Mouse (Mus musculus) embryo, embryonic 11.5 days (tissue): ENCODE measurements around the gene Zfp809.
"Not testable (repeated sequence)": the region's sequence is repeated elsewhere in the genome, so short reads cannot be mapped to it uniquely, and the experiment has no call there.

Experiments
- DNase-seq: peaks from one replicate; pipeline ENCODE4 v3.0.0-alpha.2; 2012; ENCODE audit warnings: low read depth, low spot score

Zfp809 gene

GRCm38 (mm10) chr9:22225581-22226388 lies at the start of gene Zfp809:
Gene Zfp809 (plus strand): TSS chr9:22225714.
- peak; percentile 97 for DNase-seq

- peak; percentile 42 for DNase-seq
These were observed 37.4 kb upstream of the Zfp809 start, which contains the start of gene Zfp872 for GRCm38 (mm10) chr9:22188025-22188611. Gene Zfp872 (plus strand): TSS chr9:22188090.

- DNase-seq, result no peak
These were observed 29.1 kb upstream of the Zfp809 start for GRCm38 (mm10) chr9:22196412-22196811.

GRCm38 (mm10) chr9:22213785-22214194 lies 11.7 kb upstream of the Zfp809 start:
- DNase-seq, result no peak

- DNase-seq, result no peak
These were observed 11.0 kb upstream of the Zfp809 start for GRCm38 (mm10) chr9:22214549-22214948.

GRCm38 (mm10) chr9:22216705-22217104 lies 8.8 kb upstream of the Zfp809 start:
- DNase-seq, result no peak

- DNase-seq, result no peak
These were observed 7.5 kb upstream of the Zfp809 start for GRCm38 (mm10) chr9:22217858-22218493.

- no peak for DNase-seq
These were observed 1.4 kb upstream of the Zfp809 start for GRCm38 (mm10) chr9:22224066-22224465.

- DNase-seq, result peak; percentile 19
These were observed 694 bp upstream of the Zfp809 start for GRCm38 (mm10) chr9:22224536-22225503.

- DNase-seq, result not testable (repeated sequence)
These were observed 817 bp downstream of the Zfp809 start for GRCm38 (mm10) chr9:22226389-22226673.

- DNase-seq, result no peak
These were observed 1.3 kb downstream of the Zfp809 start for GRCm38 (mm10) chr9:22226846-22227245.

- no peak for DNase-seq
These were observed 4.0 kb downstream of the Zfp809 start for GRCm38 (mm10) chr9:22229386-22230026.

GRCm38 (mm10) chr9:22230061-22230460 lies 4.5 kb downstream of the Zfp809 start:
- DNase-seq, result no peak

- no peak for DNase-seq
These were observed 5.0 kb downstream of the Zfp809 start for GRCm38 (mm10) chr9:22230556-22230955.

GRCm38 (mm10) chr9:22240001-22240400 lies 14.5 kb downstream of the Zfp809 start:
- no peak for DNase-seq

- no peak for DNase-seq
These were observed 18.7 kb downstream of the Zfp809 start for GRCm38 (mm10) chr9:22244242-22244641.

- DNase-seq, result no peak
These were observed 31.1 kb downstream of the Zfp809 start for GRCm38 (mm10) chr9:22256579-22256978.

GRCm38 (mm10) chr9:22258784-22259183 lies 33.3 kb downstream of the Zfp809 start:
- no peak for DNase-seq

GRCm38 (mm10) chr9:22259184-22260091 lies 33.9 kb downstream of the Zfp809 start, which contains the start of gene Zfp599:
Gene Zfp599 (minus strand): TSS chr9:22259895.
- DNase-seq, result peak; percentile 43

- DNase-seq, result no peak
These were observed 34.5 kb downstream of the Zfp809 start for GRCm38 (mm10) chr9:22260092-22260422.
